Mouse (Mus musculus) heart, postnatal 0 days (tissue): Measurements from ENCODE around the gene Prdm16.
A peak's percentile ranks its signal among the peaks of the same experiment; 100 is the strongest.

ENCODE experiments used
- CTCF ChIP-seq: IDR thresholded peaks from 2 replicates; pipeline ENCODE4 v1.5.1; 2016; ENCODE audit warnings: antibody characterized with exemption, control low read depth, low read depth
- EP300 ChIP-seq: IDR thresholded peaks from 2 replicates; pipeline ENCODE4 v1.6.1; 2016; ENCODE audit warnings: antibody characterized with exemption, low read depth

DNA sequence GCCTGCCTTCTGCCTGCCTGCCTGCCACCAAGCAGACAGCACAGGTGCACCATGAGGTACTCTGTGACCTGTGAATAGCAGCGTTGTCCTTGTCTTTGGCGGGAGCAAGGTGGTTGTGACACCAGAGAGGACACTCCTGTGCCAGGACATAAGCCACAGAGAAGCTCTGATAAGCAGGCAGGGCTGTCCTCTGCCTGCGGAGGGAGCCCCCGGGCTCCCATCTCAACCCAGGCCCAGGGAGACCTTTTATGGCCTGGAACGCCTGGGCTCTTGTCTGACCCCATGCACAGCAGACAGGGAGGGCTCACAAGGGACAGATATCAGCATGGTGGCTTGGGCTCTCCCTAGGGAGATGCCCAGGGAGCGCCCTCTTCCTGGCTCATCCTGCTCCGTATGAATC is 118.7 kb downstream of the Prdm16 start:
- TF ChIP-seq CTCF, result 0 out of 2 replicates have a peak, but pooled peaks have one; percentile 7
- no peak for TF ChIP-seq EP300
